Mouse (Mus musculus): ENCODE data around the gene Lactb.

DNA sequence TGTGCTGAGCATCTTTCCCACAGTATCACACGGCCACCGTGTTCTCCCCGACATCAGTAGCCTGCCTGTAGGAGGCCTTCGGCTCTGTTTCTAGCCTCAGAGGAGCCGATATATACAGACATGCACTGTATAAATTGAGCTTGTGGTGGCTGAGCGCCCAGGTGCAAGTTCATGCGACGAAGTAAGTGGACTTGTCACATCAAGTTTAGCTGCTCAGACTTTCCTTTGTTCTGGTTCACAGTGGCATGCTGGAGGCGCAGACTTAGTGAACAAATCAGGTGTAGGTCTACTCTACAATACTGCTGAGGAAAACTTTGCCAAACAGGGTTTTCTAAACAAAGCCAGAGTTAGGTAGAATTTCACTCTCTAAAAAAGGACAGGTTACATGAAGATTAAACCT lies 69.3 kb downstream of the Lactb start:
- no peak for TF ChIP-seq CTCF (IDR thresholded peaks at IDR 0.05; ENCODE audit: extremely low read depth, insufficient read depth, low read length)
- no peak for TF ChIP-seq POLR2A (IDR thresholded peaks at IDR 0.05; ENCODE audit: extremely low read depth, insufficient read depth, low read length)

All from cortical plate, adult 2 months (tissue).